Mouse (Mus musculus) embryonic fibroblast, embryonic 13.5 days (primary cell): Measurements from ENCODE around the gene Ccdc187.

Experiments used
- CTCF ChIP-seq: IDR thresholded peaks from 2 replicates; pipeline ENCODE4 v1.5.1; 2011; ENCODE audit warnings: mild to moderate bottlenecking, control low read depth, low read length, moderate library complexity, borderline replicate concordance; ENCODE audit not compliant: insufficient read depth
- POLR2A ChIP-seq: IDR thresholded peaks from 2 replicates; pipeline ENCODE4 v1.6.1; 2011; ENCODE audit warnings: low read depth, mild to moderate bottlenecking, control low read depth, low read length, moderate library complexity

- no peak for TF ChIP-seq POLR2A
- TF ChIP-seq CTCF, result no peak
Observed at GRCm38 (mm10) chr2:26316576-26317246, 22.4 kb upstream of the Ccdc187 start.
